Mouse (Mus musculus) liver, embryonic 14.5 days (tissue): Measurements from ENCODE around the gene Dclk3. TPM values are rescaled to one million over a fixed set of nuclear protein-coding genes. Genes with fewer than 3 reads are reported as not detected.

Source experiments
- ATAC-seq: fragments of 200-750 bp; cut with Nextera tagmentation; 2 replicates; pipeline ENCODE4 v1.8.0; 2017; ENCODE audit warnings: moderate number of reproducible peaks, mild to moderate bottlenecking, moderate library complexity; ENCODE audit not compliant: insufficient read depth
- DNase-seq, 3 experiments: peaks; one replicate each; pipeline ENCODE4 v3.0.0-alpha.2; 2012 to 2013; ENCODE audit warnings: low read depth in 3 of 3, low spot score in 3 of 3
- H3K27ac ChIP-seq: fragments of 300-500 bp; sonication (generic); 2 replicates; pipeline ENCODE4 v1.5.1; 2014; ENCODE audit warnings: moderate library complexity, mild to moderate bottlenecking, control low read depth, inconsistent platforms
- H3K27me3 ChIP-seq: fragments of 300-500 bp; sonication (generic); 2 replicates; pipeline ENCODE4 v1.6.1; 2014; ENCODE audit warnings: mild to moderate bottlenecking, low read length, moderate library complexity; ENCODE audit not compliant: control insufficient read depth, insufficient read depth
- H3K36me3 ChIP-seq: fragments of 300-500 bp; sonication (generic); replicated peaks from 2 replicates; pipeline ENCODE4 v1.6.1; 2014; ENCODE audit warnings: low read depth; ENCODE audit not compliant: control insufficient read depth, insufficient read depth
- H3K4me1 ChIP-seq, 2 experiments: fragments of 200-500 bp in 1 of 2; fragments of 300-500 bp in 1 of 2; sonication (generic) in 1 of 2; replicated peaks; 2 replicates each; pipeline ENCODE4 v1.6.1; 2012 to 2014; ENCODE audit warnings: antibody characterized with exemption in 1 of 2, inconsistent platforms in 1 of 2, low read length in 1 of 2; ENCODE audit not compliant: control insufficient read depth in 2 of 2, insufficient read depth in 2 of 2
- H3K4me2 ChIP-seq: fragments of 300-500 bp; sonication (generic); 2 replicates; pipeline ENCODE4 v1.6.1; 2014; ENCODE audit warnings: low read depth, mild to moderate bottlenecking, control low read depth, moderate library complexity
- H3K4me3 ChIP-seq, 2 experiments: fragments of 200-500 bp in 1 of 2; fragments of 300-500 bp in 1 of 2; sonication (generic) in 1 of 2; 2 replicates each; pipeline ENCODE4 v1.5.1; 2012 to 2014; ENCODE audit warnings: low read depth in 2 of 2, low read length in 2 of 2, mild to moderate bottlenecking in 2 of 2, control low read depth in 1 of 2, inconsistent platforms in 1 of 2, moderate library complexity in 1 of 2; ENCODE audit not compliant: insufficient read depth in 1 of 2
- H3K9ac ChIP-seq: fragments of 300-500 bp; sonication (generic); replicated peaks from 2 replicates; pipeline ENCODE4 v1.6.1; 2014; ENCODE audit warnings: mild to moderate bottlenecking, control low read depth, moderate library complexity
- H3K9me3 ChIP-seq: fragments of 300-500 bp; sonication (generic); 2 replicates; pipeline ENCODE4 v1.6.1; 2016; ENCODE audit warnings: low read length, mixed read lengths; ENCODE audit not compliant: control insufficient read depth
- CTCF ChIP-seq: IDR thresholded peaks from 2 replicates; pipeline ENCODE4 v1.5.1; 2016; ENCODE audit warnings: antibody characterized with exemption, low read depth, control low read depth
- EP300 ChIP-seq: IDR thresholded peaks from 2 replicates; pipeline ENCODE4 v1.6.1; 2016; ENCODE audit warnings: antibody characterized with exemption, low read depth
- WGBS: fragments of 180-500 bp; shearing (Covaris S2); extraction: QIAGEN DNeasy Blood & Tissue Kit; methylation state at CpG from one replicate; pipeline ENCODE4 v1.1.7; 2014; ENCODE audit not compliant: insufficient replicate concordance; 5-methylcytosine and 5-hydroxymethylcytosine counted together
- polyA plus RNA-seq, 2 experiments: library from polyadenylated mRNA; depleted of rRNA in 1 of 2; stranded (reverse) in 1 of 2; unstranded in 1 of 2; fragments of >200 nt; fragmentation: Nextera tagmentation in 1 of 2; extraction: Ambion mirVana in 1 of 2; gene quantifications; 2 replicates each; pipeline versions ENCODE4 v1.2.1 to v1.2.3; 2012 to 2014

Dclk3 gene
- polyA plus RNA-seq, 2 experiments: 0.02 to 0.03 TPM

DNA sequence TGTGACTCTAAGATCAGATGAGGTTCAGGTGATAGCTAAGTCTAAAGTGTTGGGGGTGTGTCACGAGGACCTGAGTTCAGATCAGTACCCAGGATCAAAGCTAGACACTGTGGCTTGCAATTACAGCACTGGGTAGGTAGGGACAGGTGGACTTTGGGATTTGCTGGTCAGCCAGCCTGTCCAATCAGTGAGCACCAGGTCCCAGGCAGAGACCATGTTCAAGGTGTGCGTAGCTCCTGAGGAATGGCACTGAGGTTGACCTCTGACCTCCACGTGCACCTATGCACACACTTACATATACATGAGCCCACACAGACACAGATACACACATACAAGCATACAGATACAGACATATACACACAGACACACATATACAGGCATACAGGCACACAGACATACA, 76.7 kb downstream of the Dclk3 start:
- DNase-seq (no peak), ATAC-seq (no peak)

DNA sequence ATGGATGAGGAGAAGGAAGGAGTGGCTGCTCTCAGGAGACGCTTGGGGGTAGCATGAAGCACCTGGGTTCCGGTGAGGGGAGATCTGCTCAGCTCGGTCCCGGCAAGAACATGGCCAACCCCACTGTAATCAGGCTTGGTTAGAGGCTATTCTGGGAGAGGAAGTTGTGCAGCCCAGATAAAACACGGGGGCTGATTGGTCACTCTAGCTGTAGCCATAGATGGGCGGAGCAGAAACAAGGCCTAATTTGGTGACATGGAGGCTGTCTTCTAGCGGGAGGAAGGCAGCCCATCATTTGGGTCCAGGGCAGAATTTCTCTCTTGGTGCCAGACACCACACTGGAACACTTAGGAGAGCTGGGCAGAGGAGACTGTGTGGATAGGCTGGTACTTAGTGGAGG, 83.3 kb downstream of the Dclk3 start:
- no peak for ATAC-seq

More for the DNA sequence above, 76.7 kb downstream of the Dclk3 start:
- H3K27me3 ChIP-seq: no peaks in the 10 kb centered on the region
- whole genome bisulfite sequencing: 55% methylated on average over 3 of the region's 3 CpGs
- TF ChIP-seq CTCF: no peak
- TF ChIP-seq EP300: no peak
- no peaks in the 10 kb centered on the region for H3K9me3 ChIP-seq
- no peak overlapping the region for H3K27ac ChIP-seq
- H3K4me1 ChIP-seq: no peaks in the 10 kb centered on the region
- no peak overlapping the region for H3K4me2 ChIP-seq
- H3K9ac ChIP-seq: no peak overlapping the region
- H3K36me3 ChIP-seq: no peaks in the 10 kb centered on the region
- no peak overlapping the region for H3K4me3 ChIP-seq

DNA sequence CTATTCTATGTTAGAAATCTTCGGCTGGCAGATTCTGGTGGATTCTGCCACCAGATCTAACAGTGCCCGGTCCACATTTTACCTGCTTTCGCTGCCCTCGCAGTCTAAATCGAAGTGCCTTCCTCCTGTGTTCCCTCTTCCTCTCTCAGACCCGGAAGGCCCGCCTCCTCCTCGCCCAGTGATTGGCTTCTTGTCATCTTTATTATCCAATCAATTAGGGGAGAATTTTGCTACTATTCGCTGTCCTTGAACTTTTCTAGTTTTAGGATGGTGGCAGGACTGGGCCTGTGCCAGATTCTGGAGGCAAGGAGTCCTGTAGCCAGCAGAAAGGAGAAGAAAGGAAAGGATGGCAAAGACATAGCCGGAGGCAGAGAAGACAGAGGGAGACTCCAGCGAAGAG, 84.2 kb downstream of the Dclk3 start:
- no peaks in the 10 kb centered on the region for H3K27me3 ChIP-seq
- H3K4me3 ChIP-seq: no peak overlapping the region
- ATAC-seq (no peak), DNase-seq (no peak)
- TF ChIP-seq CTCF (no peak), EP300 (no peak)
- H3K9ac ChIP-seq: no peak overlapping the region
- no peak overlapping the region for H3K27ac ChIP-seq
- 73% methylated on average over 11 of the region's 11 CpGs for WGBS
- H3K4me1 ChIP-seq: no peaks in the 10 kb centered on the region
- no peaks in the 10 kb centered on the region for H3K9me3 ChIP-seq
- no peak overlapping the region for H3K4me2 ChIP-seq
- no peaks in the 10 kb centered on the region for H3K36me3 ChIP-seq

More for the DNA sequence above, 83.3 kb downstream of the Dclk3 start:
- H3K4me3 ChIP-seq: no peak overlapping the region
- no peaks in the 10 kb centered on the region for H3K4me1 ChIP-seq
- no peak overlapping the region for H3K27ac ChIP-seq
- 52% methylated on average over 7 of the region's 7 CpGs for WGBS
- TF ChIP-seq EP300: no peak
- TF ChIP-seq CTCF: no peak
- DNase-seq: no peak
- no peak overlapping the region for H3K4me2 ChIP-seq
- no peaks in the 10 kb centered on the region for H3K27me3 ChIP-seq
- H3K36me3 ChIP-seq: no peaks in the 10 kb centered on the region
- H3K9me3 ChIP-seq: no peaks in the 10 kb centered on the region
- H3K9ac ChIP-seq: no peak overlapping the region

DNA sequence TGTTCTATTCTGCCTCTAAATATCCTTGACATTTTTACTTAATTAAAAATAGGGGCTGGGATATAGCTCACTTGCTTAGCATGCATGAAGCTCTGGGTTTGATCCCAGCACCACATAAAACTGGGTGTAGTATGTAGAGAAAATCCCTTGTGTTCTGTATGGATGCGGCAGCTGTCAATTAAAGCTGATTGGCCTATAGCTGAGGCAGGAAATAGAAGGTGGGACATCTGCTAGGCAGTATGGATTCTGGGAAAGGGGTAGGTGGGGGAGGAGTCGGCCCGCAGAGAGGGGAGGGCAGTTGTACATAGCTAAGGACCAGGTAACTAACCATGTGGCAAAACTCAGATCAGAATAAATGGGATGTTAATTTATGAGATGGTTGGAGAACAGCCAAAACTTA, 85.0 kb downstream of the Dclk3 start:
- TF ChIP-seq EP300: no peak
- H3K27ac ChIP-seq: no peak overlapping the region
- WGBS: 75% methylated on average over 3 of the region's 3 CpGs
- H3K9me3 ChIP-seq: no peaks in the 10 kb centered on the region
- H3K4me3 ChIP-seq: no peak overlapping the region
- H3K36me3 ChIP-seq: no peaks in the 10 kb centered on the region
- H3K4me1 ChIP-seq: no peaks in the 10 kb centered on the region
- DNase-seq (no peak), ATAC-seq (no peak)
- H3K27me3 ChIP-seq: no peaks in the 10 kb centered on the region
- no peak overlapping the region for H3K4me2 ChIP-seq
- H3K9ac ChIP-seq: no peak overlapping the region

DNA sequence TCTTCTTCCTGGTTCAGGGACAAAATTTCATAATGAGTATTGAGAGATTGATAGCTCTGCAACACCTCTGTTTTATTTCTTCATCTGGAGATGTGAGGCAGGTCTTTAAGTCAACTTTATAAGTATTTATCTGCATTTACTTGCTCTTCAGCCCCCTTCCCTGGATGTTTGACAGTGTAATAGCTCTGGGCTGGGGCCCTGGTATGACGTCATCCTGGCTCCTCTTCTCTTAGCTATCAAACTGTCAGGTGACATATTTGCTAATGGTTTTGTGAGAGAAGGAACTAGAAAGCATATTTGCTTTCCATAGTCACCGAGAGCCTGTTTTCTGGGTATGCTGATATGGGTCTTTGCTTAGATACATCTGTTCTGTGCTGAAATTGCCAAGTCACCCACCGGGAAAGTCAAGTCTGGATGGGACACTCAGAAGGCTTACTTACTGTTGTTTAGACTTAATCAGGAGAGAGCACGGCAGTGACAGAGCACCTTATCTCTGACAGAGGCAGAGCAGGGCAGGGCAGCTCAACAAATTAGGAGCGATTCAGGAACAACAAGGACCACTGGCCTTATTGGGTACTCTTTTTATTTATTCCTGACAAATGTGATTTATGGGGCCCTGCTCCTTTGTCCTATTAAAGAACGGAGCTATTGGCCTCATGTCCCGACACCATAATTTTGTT, 96.0 kb downstream of the Dclk3 start:
- no peaks in the 10 kb centered on the region for H3K9me3 ChIP-seq
- H3K9ac ChIP-seq: no peak overlapping the region
- no peaks in the 10 kb centered on the region for H3K27me3 ChIP-seq
- peaks cover 0 to 1% of the 10 kb centered on the region in 2 experiments; a peak in 1 of 4 replicates for H3K4me1 ChIP-seq
- ATAC-seq (peak; percentile 87), DNase-seq (peak in 1 of 3 experiments; percentile 22)
- H3K36me3 ChIP-seq: no peaks in the 10 kb centered on the region
- no peak overlapping the region for H3K27ac ChIP-seq
- no peak overlapping the region for H3K4me2 ChIP-seq
- no peak overlapping the region for H3K4me3 ChIP-seq
- TF ChIP-seq CTCF (no peak), EP300 (0 out of 2 replicates have a peak, but pooled peaks have one; percentile 48)
- WGBS: 20% methylated on average over 7 of the region's 7 CpGs
